Mouse (Mus musculus) T-cell, adult 66 days (primary cell): ENCODE measurements around the gene Polr2g. TPM values are rescaled to one million over a fixed set of nuclear protein-coding genes. Genes with fewer than 3 reads are reported as not detected.

Source experiments
- total RNA-seq, 2 experiments: library from RNA; stranded (reverse); gene quantifications; 3 replicates in 1 of 2; 4 replicates in 1 of 2; pipeline ENCODE4 v1.2.4; 2023

Polr2g gene
- total RNA-seq: 10 to 100 TPM; 60.3 to 66.7 TPM

DNA sequence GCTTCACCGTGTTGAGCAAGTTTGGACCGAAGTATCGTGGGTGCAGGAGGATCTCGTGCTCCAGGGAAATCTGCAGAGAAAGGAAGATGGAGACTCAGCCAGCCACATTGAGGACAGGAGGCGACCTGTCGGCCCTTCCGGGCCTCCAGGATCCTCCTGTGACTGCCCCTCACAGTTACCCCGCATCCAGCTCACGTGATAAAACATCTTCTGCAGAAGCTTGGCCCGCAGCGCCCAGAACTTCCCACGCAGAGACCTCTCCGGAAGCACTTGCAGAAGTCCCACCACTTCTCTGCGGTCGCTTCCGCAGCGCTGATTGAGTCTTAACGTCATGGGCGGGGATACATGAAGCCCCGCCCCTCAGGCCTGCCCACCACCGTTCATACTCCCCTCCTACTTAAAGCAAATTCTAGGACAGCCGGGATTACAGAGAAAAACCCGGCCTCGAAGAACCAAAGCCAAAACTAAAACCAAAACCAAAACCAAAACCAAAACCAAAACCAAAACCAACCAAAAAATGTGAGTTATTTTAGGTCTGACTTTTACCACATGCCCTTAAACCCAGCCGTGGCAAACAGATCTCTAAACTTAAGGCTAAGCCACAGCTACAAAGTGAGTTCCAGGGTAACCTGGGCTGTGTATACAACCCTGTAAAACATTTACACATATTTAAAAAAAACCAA is at the start of gene Polr2g:
Gene Polr2g, minus strand, starts transcription at position 314 of the 683 bp plus-strand sequence.

DNA sequence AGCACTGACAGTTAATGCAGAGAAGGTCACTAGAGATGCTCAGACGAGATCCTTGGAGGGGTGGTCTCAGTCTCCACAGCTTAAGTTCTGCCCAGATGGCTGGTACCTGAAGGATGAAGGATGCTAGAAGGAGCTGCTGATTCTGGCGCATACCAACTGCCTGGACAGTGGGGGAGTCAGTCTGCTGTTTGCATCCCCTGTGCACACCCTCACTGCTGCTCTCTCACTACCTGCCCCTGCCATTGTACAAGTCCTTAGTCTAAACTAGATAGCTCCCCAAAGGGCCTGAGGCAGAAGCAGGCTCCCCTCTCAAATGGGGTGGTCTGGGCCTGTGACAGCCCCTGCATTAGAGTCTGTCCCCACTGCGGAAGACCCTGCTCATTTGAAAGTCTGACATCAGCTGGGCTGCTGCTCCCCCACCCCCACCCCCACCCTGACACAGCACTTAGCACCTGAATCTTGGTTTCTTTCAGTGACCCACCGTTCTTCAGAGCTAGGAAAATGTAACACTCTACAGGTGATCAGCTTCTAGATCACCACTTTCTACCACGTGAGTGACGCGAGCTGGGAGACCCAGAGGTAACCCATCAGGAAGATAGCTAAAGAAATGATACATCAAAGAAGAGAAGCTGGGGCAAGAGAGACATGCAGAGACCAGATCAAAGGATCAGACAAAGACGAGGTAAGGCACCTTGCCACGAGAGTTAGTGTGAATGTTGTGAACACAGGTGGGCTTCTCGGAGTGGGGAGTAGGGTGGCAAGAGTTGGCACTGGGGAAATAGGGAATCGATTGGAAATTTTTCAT is 40.9 kb upstream of the Polr2g start, which contains the start of gene Gng3:
Gene Gng3, minus strand, starts transcription at position 92 of the 805 bp plus-strand sequence.

DNA sequence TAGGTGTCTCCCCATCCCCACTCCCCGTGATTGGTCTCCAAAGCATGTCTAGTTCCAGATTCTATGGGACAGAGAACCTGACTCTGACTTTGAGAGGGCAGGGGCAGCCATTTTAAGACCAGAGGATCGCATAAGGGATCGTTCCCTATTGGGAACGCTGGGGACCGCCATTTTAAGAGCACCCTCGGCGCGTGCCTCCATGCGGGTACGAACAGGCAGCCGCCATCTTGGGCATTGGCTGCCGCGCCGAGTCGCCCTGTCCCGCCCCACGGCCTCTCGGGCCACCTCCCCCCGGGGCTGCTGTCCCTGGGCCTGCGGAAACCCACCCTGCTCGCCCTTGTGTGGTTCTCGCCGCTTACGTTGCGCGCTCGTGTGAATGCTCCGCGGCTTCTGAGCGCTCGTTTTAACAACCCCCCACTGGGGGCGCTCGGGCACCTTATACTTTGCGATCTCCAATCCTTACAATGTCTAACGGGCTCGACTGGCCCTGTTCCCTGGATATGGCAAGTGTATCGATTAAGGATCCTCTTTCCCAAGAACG is 38.9 kb upstream of the Polr2g start, which contains the start of gene Bscl2:
Gene Bscl2, plus strand, starts transcription at position 217 of the 541 bp plus-strand sequence.

DNA sequence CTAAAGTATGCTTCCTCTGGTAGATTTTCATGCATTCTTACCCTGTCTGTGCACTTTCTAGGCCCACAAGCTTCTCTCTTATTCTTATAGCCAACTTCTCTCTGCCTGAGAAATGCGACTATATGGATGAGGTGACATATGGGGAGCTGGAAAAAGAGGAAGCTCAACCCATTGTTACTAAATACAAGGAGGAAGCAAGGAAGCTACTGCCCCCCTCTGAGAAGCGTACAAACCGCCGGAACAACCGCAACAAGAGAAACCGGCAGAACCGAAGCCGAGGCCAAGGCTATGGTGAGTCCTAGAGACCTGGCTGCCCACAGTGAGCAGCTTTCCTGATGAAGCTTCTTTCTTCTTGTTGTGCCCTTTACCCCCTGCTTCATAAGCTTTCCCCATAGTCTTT is 31.3 kb upstream of the Polr2g start, which contains the start of gene AC129217.1:
Gene AC129217.1, plus strand, starts transcription at position 114 of the 400 bp plus-strand sequence.

DNA sequence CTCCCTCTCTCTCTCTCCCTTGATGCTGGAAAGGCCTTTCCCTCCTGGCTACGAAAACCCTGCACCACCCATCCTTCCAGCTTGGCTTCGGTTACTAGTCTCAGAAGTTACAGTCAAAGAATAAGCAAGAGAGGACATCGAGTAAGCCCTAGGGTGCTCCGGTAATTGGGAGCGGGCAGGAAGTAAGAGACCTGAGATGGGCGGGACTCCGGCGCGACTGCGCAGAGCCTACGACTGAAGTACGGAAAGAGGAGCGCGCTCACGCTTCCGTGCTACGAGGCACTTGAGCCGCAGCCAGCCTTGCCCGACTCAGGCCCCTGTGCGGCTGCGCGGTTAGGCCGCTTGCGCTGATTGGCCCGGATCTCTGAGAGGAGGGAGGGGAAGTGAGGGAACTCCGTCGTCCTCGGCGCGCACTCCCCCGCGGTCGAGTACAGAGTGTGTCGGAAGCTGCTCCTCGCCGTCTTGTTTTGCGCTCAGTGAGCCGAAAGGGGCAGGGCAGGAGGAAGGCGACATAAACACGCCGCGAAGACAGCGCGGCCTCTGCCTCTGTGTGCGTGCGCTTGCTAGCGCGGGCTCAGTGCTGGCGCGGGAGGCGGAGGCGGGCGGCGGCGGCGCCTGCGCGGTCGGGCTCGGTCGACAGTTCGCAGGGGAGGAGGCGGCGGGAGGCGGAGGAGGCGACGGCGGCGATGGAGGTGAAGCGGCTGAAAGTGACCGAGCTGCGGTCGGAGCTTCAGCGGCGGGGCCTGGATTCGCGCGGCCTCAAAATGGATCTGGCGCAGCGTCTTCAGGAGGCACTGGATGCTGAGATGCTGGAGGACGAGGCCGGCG is 21.4 kb upstream of the Polr2g start, which contains the start of gene Hnrnpul2:
Gene Hnrnpul2, plus strand, starts transcription at position 415 of the 828 bp plus-strand sequence.

DNA sequence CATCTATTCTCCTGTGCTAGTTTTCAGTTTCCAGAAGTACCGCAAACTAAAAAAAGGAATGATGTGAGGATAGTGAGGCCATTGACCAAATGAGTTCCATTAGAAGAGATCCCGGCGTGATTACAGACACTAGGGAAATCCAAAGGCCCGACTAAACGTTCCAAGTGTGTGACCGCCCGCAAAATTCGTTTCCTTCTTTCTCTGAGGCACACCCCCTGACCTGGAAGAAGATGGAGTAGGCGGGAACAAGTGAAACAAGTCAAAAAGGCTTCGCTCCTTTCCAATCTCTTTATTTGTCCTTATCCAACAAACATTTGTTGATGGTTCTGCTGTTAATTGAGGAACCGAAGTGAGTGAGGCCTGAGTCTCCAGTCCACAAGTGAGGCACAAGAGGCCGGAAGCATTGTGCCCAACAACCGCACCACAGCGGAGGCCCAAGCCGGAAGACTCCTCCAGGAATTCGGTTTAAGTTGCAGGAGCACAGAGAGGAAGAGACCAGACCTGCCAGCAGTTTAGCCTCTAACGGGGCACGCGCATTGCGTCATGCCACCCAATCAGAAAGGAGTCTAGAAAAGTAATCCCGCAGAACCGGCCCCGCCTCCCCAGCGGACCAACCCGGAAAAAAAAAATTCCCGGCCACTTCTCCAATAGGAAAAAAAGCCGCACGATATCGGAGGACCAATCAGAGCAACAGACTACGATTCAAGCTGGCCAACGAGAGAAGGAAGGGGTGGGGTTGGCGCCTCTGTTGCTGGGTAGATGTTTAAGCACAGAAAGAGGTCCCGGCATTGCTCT is 20.6 kb upstream of the Polr2g start, which contains the start of gene Ttc9c:
Gene Ttc9c, minus strand, starts transcription at position 533 of the 795 bp plus-strand sequence.

DNA sequence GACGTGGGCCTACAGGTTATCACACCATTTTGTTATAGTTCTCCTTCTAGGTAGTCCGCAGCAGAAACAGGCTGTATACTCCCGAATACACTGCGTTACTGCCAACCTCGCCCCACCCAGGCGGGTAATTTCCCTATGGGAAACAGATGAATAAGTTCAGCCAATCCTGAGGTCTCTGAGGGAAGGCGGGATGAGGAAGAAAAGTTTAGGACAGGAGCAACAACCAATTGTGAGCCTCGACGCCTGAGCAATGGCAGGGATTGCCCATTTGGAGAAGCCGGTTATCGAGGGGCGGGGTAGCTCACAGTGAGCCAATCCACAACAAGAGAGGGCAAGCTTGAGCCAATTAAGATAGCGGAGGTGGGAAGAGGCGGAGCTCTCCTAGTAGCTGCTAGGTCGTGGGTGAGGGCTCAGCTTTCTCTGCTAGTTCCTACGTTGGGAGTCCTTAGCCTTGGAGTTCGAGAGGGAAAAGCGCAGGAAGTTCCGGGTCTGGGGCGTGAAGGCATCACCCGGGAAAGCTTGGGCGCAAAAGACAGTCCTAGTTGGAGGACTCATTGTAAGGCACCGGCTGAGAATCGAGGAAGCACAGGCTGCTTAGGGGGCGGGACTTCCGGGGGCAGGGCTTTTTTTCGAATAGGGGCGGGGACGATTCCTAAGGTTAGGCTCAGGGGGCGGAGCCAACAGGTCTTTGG is 3.9 kb upstream of the Polr2g start, which contains the start of gene Zbtb3:
Gene Zbtb3, plus strand, starts transcription at position 426 of the 692 bp plus-strand sequence.

DNA sequence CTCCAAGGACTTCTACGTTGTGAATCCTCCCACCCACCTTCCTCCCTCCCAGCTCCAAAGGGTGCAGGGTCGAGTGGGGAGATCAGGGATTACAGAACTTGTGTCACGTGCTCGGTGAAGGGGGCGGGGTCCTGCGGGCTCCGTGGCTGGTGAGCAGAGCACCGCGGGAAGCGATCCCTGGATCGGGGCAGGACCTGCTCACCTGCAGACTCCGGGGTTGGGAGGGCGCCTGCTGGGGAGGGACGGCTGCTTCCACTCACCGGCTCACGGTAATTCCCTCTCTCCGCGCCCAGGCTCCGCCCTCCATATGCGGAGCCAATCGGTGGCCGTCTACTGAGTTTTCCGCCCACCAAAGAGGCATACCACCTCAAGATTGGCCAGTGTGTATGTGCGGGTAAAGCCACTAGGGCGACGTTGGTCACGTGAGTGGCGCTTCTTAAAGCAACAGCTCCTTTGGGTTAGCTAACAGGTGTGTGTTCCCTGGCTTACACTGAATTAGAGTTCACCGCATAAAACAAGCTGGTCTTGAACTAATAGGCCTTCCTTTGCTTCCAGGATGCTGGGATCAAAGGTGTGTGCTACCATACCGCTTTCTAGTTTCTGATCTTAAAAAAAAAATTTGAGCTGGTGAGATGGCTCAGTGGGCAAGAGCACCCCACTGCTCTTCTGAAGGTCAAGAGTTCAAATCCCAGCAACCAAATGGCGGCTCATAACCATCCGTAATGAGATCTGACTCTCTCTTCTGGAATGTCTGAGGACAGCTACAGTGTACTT is 12.2 kb downstream of the Polr2g start, which contains the start of gene Taf6l:
Gene Taf6l, minus strand, starts transcription at position 410 of the 774 bp plus-strand sequence.

DNA sequence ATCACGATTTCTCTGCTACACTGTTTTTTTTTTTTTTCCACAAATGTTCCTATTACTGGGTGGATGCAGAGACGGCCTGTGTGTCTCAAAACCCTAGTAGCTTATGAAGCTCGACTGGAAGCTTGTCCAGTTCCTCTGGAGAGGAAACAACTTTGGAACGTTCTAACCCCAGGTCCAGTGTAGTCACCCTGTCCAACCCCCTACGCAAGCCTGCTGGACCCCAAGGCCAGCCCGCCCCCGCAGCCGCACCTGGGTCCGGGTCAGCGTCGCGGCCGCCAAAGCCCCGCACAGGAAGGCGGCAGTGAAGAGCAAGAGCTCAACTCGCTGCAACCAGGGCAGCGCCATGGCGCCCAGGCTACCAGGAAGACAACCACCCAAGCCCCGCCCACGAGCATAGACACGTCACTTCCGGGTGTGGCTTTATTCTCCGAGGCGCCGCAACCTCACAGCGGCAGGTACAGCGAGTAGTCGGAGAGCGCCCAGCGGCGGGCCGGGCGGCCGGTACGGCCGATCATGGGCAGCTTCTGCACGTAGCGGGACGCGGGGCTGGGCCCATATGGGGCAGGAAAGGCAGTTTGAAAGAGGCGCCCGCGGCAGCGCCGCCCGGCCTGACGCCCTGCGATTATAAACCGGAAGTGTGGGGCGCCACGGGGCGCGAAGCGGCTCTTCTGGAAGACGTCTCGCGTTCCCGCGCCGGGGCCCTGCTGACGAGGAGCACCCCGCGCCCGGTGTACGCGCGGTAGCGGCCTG is 24.1 kb downstream of the Polr2g start, which contains the start of gene Tmem179b:
Gene Tmem179b, minus strand, starts transcription at position 382 of the 750 bp plus-strand sequence.

DNA sequence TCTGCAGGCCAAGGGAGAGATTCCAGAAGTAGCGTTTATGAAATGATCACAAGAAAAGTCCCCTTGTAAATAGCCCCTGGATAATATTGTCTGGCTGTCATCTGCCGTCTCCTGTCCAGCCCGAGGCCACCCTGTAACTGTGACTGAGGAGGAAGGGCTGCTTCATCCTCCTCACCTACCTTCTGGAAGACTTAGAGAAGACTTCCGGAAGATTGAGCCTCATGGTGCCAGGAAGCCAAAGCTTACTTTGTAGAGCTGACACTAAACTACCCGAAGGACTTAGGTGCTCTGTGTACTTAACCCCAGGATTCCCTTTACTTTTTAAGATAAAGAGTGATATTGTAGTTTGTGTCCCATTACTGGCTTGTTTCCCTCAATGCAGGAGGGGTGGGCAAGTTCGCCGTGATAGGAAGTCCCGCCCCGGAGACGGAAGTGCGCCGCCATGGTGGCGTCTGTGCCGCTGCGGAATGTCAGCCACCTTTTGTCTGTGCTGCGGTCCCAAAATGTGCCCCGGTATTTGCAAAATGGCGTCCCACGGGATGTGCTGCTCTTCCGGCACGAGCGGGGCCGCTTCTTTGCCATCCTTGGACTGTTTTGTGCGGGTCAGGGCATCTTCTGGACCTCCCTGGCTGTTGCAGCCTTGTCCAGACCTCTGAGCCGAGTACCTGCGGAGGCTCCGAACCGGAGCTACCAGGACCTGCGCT is 27.7 kb downstream of the Polr2g start, which contains the start of gene Tmem223:
Gene Tmem223, plus strand, starts transcription at position 430 of the 704 bp plus-strand sequence.

DNA sequence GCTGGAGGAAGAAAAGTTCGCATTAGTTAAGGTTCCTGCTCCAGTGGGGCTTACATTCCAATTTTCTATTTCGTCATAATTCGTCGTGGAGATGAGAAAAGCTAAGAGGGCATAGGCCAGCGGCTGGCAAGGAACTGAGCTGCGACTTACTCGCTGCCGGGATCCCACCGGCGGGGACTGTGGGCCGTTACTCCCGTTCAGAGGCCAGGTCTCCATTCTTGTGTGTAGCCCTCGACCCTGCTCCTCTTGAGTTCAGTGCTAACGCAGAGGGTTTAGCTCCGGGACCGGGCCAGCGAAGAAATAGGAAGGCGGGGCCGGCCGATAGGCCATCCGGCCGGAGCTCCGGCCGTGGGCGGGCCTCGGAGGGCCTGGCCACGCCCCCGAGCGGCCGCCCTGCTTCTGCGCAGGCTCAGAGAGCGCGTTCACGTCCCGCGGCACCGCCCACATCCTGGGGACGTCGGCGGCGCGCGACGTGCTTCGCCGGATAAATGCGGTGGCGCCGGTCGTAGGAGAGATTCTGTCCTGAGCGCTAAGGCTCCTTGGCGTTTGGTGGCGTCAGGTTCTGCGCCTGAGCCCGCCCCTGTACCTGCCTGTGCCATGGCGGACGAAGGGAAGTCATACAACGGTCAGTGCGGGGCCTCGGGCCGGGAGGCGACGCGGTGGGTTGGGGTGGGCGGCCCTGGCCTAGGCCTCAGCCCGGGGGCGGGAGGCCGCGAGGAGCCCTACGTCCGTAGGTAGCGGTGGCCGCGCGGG is 41.6 kb downstream of the Polr2g start, which contains the start of gene Nxf1:
Gene Nxf1, plus strand, starts transcription at position 439 of the 753 bp plus-strand sequence.

Other genes with a start within 250 kb of the Polr2g start
- gene Slc22a8, start 207.3 kb downstream of the Polr2g start, total RNA-seq: not detected
- not detected for gene Slc22a6, start 180.5 kb downstream of the Polr2g start, total RNA-seq
- not detected for gene Chrm1, start 134.8 kb downstream of the Polr2g start, total RNA-seq
- gene Slc3a2, start 75.2 kb downstream of the Polr2g start, total RNA-seq: 100 to 1,000 TPM; 186 to 208 TPM
- gene Wdr74, start 62.8 kb downstream of the Polr2g start, total RNA-seq: 10 to 100 TPM; 87.5 to 97.1 TPM
- 10 to 100 TPM; 11.8 to 13.2 TPM for gene 1700092M07Rik, start 57.9 kb downstream of the Polr2g start, total RNA-seq
- gene Stx5a, start 57.2 kb downstream of the Polr2g start, total RNA-seq: 100 to 1,000 TPM; 226 to 241 TPM
- 100 to 1,000 TPM; 459 to 471 TPM for gene Nxf1, start 41.5 kb downstream of the Polr2g start, total RNA-seq
- gene Tmem223, start 27.6 kb downstream of the Polr2g start, total RNA-seq: 10 to 100 TPM; 46.9 to 48.0 TPM
- 10 to 100 TPM; 66.4 to 71.6 TPM for gene Tmem179b, start 24.1 kb downstream of the Polr2g start, total RNA-seq
- 10 to 100 TPM; 13.8 to 17.4 TPM for gene Taf6l, start 12.2 kb downstream of the Polr2g start, total RNA-seq
- gene Zbtb3, start 4.0 kb upstream of the Polr2g start, total RNA-seq: 1 to 10 TPM in 1 of 2 experiments, under 1 TPM in 1; 0.99 to 1.1 TPM
- gene Ttc9c, start 20.8 kb upstream of the Polr2g start, total RNA-seq: 10 to 100 TPM; 30.4 to 30.6 TPM
- gene Hnrnpul2, start 21.4 kb upstream of the Polr2g start, total RNA-seq: 100 to 1,000 TPM; 105 to 110 TPM
- 10 to 100 TPM in 1 of 2 experiments, 1 to 10 TPM in 1; 2.4 to 17.5 TPM for gene AC129217.1, start 31.2 kb upstream of the Polr2g start, total RNA-seq
- gene Bscl2, start 38.9 kb upstream of the Polr2g start, total RNA-seq: 10 to 100 TPM; 39.2 to 44.0 TPM
- gene Gng3, start 40.6 kb upstream of the Polr2g start, total RNA-seq: not detected
- 1 to 10 TPM in 1 of 2 experiments, under 1 TPM in 1; 0.96 to 1.5 TPM for gene Lrrn4cl, start 52.2 kb upstream of the Polr2g start, total RNA-seq
- gene Ubxn1, start 72.9 kb upstream of the Polr2g start, total RNA-seq: 100 to 1,000 TPM; 115 to 121 TPM
- 10 to 100 TPM; 33.0 to 39.5 TPM for gene Uqcc3, start 82.3 kb upstream of the Polr2g start, total RNA-seq
- 10 to 100 TPM; 13.4 to 24.7 TPM for gene Lbhd1, start 85.2 kb upstream of the Polr2g start, total RNA-seq
- gene Gm49403, start 85.4 kb upstream of the Polr2g start, total RNA-seq: not detected
- gene 1810009A15Rik, start 90.3 kb upstream of the Polr2g start, total RNA-seq: 10 to 100 TPM; 20.3 to 25.8 TPM
- gene Gm49416, start 90.3 kb upstream of the Polr2g start, total RNA-seq: 1 to 10 TPM; 1.9 to 4.8 TPM
- gene Ints5, start 94.4 kb upstream of the Polr2g start, total RNA-seq: 10 to 100 TPM; 23.9 to 26.9 TPM
- gene Ganab, start 99.5 kb upstream of the Polr2g start, total RNA-seq: 100 to 1,000 TPM; 161 to 162 TPM
- gene B3gat3, start 121.8 kb upstream of the Polr2g start, total RNA-seq: 10 to 100 TPM; 57.0 to 61.4 TPM
- gene Rom1, start 130.8 kb upstream of the Polr2g start, total RNA-seq: 1 to 10 TPM; 5.8 to 6.1 TPM
- 10 to 100 TPM; 91.2 to 97.8 TPM for gene Eml3, start 131.0 kb upstream of the Polr2g start, total RNA-seq
- gene Mta2, start 143.3 kb upstream of the Polr2g start, total RNA-seq: 100 to 1,000 TPM; 206 to 212 TPM
- gene Tut1, start 155.3 kb upstream of the Polr2g start, total RNA-seq: 10 to 100 TPM; 31.6 to 34.9 TPM
- 100 to 1,000 TPM; 615 to 678 TPM for gene Eef1g, start 168.5 kb upstream of the Polr2g start, total RNA-seq
- gene Ahnak, start 190.7 kb upstream of the Polr2g start, total RNA-seq: 100 to 1,000 TPM; 113 to 135 TPM